Mouse (Mus musculus) embryonic facial prominence, embryonic 11.5 days (tissue): Measurements from ENCODE around the gene Tcf7l2. TPM values are rescaled to one million over a fixed set of nuclear protein-coding genes. Genes with fewer than 3 reads are reported as not detected.

ENCODE experiments used
- ATAC-seq: fragments of 200-750 bp; cut with Nextera tagmentation; replicated peaks from 2 replicates; pipeline ENCODE4 v1.8.0; 2017; ENCODE audit warnings: low read depth; ENCODE audit not compliant: insufficient number of reproducible peaks, low FRiP score, low TSS enrichment
- DNase-seq: peaks from one replicate; pipeline ENCODE4 v3.0.0-alpha.2; 2015; ENCODE audit warnings: low spot score
- H3K27ac ChIP-seq: fragments of 300-500 bp; sonication (generic); replicated peaks from 2 replicates; pipeline ENCODE4 v1.5.1; 2014; ENCODE audit warnings: mild to moderate bottlenecking, low read depth, low read length, control low read depth
- H3K27me3 ChIP-seq: fragments of 300-500 bp; sonication (generic); 2 replicates; pipeline ENCODE4 v1.6.1; 2014; ENCODE audit warnings: mild to moderate bottlenecking, low read length, moderate library complexity, mixed read lengths; ENCODE audit not compliant: control insufficient read depth, insufficient read depth
- H3K36me3 ChIP-seq: fragments of 300-500 bp; sonication (generic); replicated peaks from 2 replicates; pipeline ENCODE4 v1.6.1; 2014; ENCODE audit warnings: low read depth, mild to moderate bottlenecking, low read length, moderate library complexity, mixed read lengths; ENCODE audit not compliant: control insufficient read depth, insufficient read depth
- H3K4me1 ChIP-seq: fragments of 300-500 bp; sonication (generic); 2 replicates; pipeline ENCODE4 v1.6.1; 2014; ENCODE audit warnings: low read length, mixed read lengths; ENCODE audit not compliant: control insufficient read depth, insufficient read depth
- H3K4me2 ChIP-seq: fragments of 300-500 bp; sonication (generic); 2 replicates; pipeline ENCODE4 v1.6.1; 2014; ENCODE audit warnings: low read depth, mild to moderate bottlenecking, control low read depth, low read length, moderate library complexity
- H3K4me3 ChIP-seq: fragments of 300-500 bp; sonication (generic); 2 replicates; pipeline ENCODE4 v1.5.1; 2014; ENCODE audit warnings: low read depth, low read length, control low read depth
- H3K9ac ChIP-seq: fragments of 300-500 bp; sonication (generic); replicated peaks from 2 replicates; pipeline ENCODE4 v1.6.1; 2014; ENCODE audit warnings: mild to moderate bottlenecking, control low read depth, low read length
- H3K9me3 ChIP-seq: fragments of 300-500 bp; sonication (generic); replicated peaks from 2 replicates; pipeline ENCODE4 v1.6.1; 2016; ENCODE audit warnings: mild to moderate bottlenecking, low read length, inconsistent platforms, mixed read lengths; ENCODE audit not compliant: control insufficient read depth
- WGBS: fragments of 180-500 bp; shearing (Covaris S2); extraction: QIAGEN DNeasy Blood & Tissue Kit; methylation state at CpG from one replicate; pipeline ENCODE4 v1.1.7; 2014; 5-methylcytosine and 5-hydroxymethylcytosine counted together
- polyA plus RNA-seq: library from polyadenylated mRNA; unstranded; fragments of >200 nt; fragmentation: Nextera tagmentation; extraction: Ambion mirVana; gene quantifications from 2 replicates; pipeline ENCODE4 v1.2.1, GENCODE M21; 2014

Tcf7l2 gene
- polyA plus RNA-seq, 1 experiment from 2014 or later: 107 TPM

DNA sequence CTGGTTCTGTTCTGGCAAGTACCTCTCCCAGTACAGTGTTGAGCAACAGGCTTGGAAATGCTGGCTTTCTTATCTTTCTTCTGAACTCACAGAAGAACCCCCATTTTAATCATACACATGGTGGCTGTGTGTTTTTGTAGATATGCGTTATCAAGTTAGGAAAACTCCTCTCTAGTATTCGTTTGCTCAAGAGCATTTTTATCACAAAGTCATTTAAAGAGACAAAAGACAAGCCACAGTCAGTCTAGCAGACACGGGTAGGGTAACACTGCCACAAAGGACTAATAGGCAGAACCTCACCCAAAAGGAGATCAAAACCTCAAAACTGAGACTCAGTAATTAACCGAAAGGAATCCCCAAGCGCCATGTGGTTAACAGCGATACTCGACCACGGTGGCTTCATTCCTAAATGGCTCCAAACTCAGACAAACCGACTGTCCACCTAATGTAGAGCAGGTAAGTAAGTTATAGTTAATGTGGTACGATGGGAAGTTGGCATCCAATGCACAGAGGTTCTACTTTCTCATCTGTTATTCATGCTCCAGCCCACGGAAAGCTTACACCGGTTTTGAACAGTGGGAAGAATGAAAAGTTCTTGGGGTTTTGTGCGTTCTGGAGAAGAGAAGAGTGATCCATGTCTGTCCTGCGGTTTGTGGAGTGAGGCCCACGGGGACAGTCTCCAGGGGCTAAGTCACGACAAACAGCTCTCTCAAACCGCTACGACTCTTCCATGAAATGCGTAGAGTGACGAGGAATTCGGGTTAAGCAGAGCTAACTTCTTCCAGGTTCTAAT is 196.8 kb downstream of the Tcf7l2 start:
- 92% methylated on average over 21 of the region's 21 CpGs for WGBS
- peaks cover 3% of the 10 kb centered on the region for H3K4me1 ChIP-seq
- DNase-seq: no peak
- no peak overlapping the region for H3K27ac ChIP-seq
- no peaks in the 10 kb centered on the region for H3K9me3 ChIP-seq
- no peak overlapping the region for H3K4me2 ChIP-seq
- H3K36me3 ChIP-seq: no peaks in the 10 kb centered on the region
- no peak overlapping the region for H3K9ac ChIP-seq
- ATAC-seq: no peak
- H3K27me3 ChIP-seq: no peaks in the 10 kb centered on the region
- H3K4me3 ChIP-seq: no peak overlapping the region

DNA sequence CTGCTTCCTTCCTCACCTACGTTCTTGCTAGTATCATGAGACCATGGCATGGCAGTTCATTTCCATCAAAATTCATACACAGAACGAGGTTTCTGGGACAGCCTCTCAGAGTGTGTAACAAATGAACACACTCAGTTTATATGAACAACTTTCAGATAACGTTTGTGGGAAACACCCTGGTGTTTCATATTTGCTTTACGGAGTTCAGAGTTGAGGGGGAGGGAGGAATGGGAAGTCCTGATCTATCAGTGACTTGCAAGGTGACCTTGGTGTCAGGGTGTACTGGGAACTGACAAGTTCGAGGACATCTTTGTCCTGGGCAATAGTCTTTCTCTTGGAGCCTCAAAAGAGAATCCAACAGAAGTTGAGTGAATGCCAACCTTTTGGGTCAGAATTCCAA is 197.5 kb downstream of the Tcf7l2 start:
- Histone ChIP-seq H3K4me1 (peaks cover 3% of the 10 kb centered on the region), H3K4me2 (no peak overlapping the region), H3K27ac (no peak overlapping the region), H3K4me3 (no peak overlapping the region), H3K36me3 (no peaks in the 10 kb centered on the region), H3K9me3 (no peaks in the 10 kb centered on the region), H3K27me3 (no peaks in the 10 kb centered on the region), H3K9ac (no peak overlapping the region)
- DNase-seq (no peak), ATAC-seq (no peak)
- WGBS: 90% methylated on average over 5 of the region's 5 CpGs

DNA sequence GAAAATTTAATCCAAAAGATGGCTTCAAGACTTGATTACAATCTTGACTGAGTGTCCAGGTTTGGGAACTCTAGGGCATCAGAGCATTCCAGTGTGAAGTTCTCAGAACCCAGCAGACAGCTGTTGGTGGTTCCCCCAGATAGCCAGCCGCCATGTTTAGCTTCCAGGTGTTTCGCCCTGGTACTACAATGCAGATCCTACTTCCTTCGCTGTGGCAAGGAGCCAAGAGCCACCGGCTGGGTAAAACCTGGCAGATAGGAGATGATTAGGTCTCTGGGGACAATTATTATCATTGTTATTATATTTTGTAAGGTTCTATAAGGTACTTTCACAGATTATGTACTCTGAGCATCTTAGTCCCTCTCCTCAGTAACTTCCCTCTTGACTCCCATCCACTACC is 198.1 kb downstream of the Tcf7l2 start:
- Histone ChIP-seq H3K4me2 (no peak overlapping the region), H3K27ac (no peak overlapping the region), H3K36me3 (no peaks in the 10 kb centered on the region), H3K4me3 (no peak overlapping the region), H3K27me3 (no peaks in the 10 kb centered on the region), H3K9ac (no peak overlapping the region), H3K4me1 (peaks cover 3% of the 10 kb centered on the region), H3K9me3 (no peaks in the 10 kb centered on the region)
- ATAC-seq (no peak), DNase-seq (no peak)
- 91% methylated on average over 4 of the region's 4 CpGs for WGBS

DNA sequence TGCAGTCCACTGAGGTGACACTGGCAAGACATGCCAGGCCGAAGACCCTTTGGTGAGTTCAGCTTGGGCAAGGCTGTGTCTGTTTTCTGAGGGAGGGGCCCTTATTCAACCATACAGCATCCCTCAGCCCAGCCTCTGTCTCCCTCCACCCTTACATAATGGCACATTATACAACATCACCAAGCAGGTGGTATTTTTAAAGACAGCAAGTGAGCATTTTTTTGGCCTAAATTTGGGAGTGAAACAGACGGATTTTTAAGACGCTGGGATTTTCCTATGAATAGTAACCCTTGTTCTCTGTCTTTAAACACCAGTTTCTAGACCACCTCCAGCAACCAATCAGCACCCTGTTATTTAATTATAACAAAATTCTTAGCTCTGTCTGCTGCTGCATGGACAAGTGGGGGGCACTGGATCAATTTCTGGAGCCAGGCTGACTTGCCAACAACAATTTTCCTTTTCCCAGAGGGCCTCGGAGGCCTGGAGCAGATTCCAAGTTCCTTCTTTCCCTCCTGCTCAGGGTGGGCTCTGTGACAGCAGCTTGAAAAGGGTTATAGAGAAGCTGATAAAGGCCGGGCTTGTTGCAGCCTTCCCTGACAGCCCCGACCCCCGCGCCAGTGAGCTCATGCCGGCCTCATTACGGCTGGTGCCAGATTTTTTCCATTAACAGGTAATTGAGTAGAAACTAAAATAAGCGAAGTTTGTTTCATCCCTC is 199.1 kb downstream of the Tcf7l2 start:
- H3K27ac ChIP-seq: peak overlapping the region; percentile 23; the same call in 1 of the 2 replicates
- peak; percentile 67; the same call in 1 of the 2 replicates for ATAC-seq
- DNase-seq: peak; percentile 68
- WGBS: 21% methylated on average over 11 of the region's 11 CpGs
- no peak overlapping the region for H3K9ac ChIP-seq
- no peaks in the 10 kb centered on the region for H3K9me3 ChIP-seq
- H3K4me2 ChIP-seq: no peak overlapping the region
- H3K27me3 ChIP-seq: no peaks in the 10 kb centered on the region
- no peaks in the 10 kb centered on the region for H3K36me3 ChIP-seq
- H3K4me1 ChIP-seq: peaks cover 3% of the 10 kb centered on the region
- no peak overlapping the region for H3K4me3 ChIP-seq

DNA sequence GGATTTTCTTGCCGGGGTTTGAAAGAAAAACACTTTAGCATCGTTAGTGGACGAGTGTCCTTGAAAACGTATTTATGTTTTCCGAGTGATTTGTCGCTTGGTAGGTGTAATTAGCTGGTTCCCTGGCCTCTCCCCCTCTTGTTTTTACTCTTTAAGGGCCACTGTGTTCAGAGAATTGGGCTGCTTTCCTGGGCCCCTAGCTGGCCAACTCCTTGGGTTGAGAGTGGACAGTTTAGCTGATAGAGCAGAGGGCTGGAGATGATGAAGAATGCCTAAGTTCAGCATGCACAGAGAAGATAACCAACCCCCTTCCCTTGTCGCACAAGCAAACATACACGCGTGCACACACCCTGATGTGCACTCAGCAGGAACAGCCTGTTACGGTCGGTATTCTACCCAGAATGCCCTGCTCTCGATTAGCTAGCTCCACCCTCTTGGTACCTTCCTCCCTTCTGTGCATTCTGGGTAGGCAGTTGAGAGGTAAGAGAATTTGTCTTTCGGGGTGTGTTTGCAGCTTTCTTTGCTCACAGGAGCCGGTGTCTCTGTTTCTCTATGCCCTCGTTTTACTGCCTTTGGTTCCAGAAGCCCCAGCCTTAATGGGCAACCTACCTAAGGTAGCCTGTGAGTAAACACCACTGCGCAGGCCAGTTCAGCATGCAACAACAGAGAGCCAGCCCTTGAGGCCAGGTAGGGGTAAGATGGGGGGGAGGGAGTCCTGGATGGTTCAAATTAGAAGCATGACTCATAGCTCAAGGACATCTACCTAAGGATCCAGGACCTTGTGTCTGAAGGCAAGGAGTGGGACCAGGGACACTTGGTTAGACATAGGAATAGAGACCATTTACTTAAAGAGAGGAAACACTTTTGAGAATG is 199.9 kb downstream of the Tcf7l2 start:
- H3K27me3 ChIP-seq: no peaks in the 10 kb centered on the region
- H3K36me3 ChIP-seq: no peaks in the 10 kb centered on the region
- WGBS: 53% methylated on average over 16 of the region's 16 CpGs
- H3K27ac ChIP-seq: peak overlapping the region; percentile 22; the same call in 1 of the 2 replicates
- ATAC-seq (peak; percentile 48; the same call in 1 of the 2 replicates), DNase-seq (peak; percentile 33)
- no peak overlapping the region for H3K4me3 ChIP-seq
- H3K9ac ChIP-seq: no peak overlapping the region
- no peaks in the 10 kb centered on the region for H3K9me3 ChIP-seq
- no peak overlapping the region for H3K4me2 ChIP-seq
- H3K4me1 ChIP-seq: peaks cover 3% of the 10 kb centered on the region

DNA sequence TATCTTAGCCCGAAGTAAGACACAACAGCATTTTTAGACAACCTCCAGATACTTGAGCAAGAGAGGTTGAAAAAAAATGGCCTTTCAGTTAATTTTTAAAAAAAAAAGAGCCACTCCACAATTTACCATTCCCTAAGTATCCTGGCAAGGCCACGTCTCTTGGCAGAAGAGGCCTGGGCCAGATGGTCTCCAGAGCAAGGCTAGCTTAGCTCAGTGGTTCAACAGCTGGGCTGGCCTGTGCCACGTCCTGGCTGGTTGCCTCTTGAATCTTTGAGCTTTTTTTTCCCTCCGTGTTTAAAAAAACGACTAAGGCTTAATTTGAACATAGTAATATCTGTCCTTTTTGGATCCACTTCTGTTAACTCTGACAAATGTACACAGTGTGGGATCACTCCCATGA is 209.8 kb downstream of the Tcf7l2 start:
- Histone ChIP-seq H3K9me3 (no peaks in the 10 kb centered on the region), H3K4me2 (no peak overlapping the region), H3K36me3 (no peaks in the 10 kb centered on the region), H3K4me1 (no peaks in the 10 kb centered on the region), H3K9ac (no peak overlapping the region), H3K4me3 (no peak overlapping the region), H3K27ac (no peak overlapping the region), H3K27me3 (no peaks in the 10 kb centered on the region)
- DNase-seq (no peak), ATAC-seq (no peak)
- 83% methylated on average over 5 of the region's 5 CpGs for WGBS

DNA sequence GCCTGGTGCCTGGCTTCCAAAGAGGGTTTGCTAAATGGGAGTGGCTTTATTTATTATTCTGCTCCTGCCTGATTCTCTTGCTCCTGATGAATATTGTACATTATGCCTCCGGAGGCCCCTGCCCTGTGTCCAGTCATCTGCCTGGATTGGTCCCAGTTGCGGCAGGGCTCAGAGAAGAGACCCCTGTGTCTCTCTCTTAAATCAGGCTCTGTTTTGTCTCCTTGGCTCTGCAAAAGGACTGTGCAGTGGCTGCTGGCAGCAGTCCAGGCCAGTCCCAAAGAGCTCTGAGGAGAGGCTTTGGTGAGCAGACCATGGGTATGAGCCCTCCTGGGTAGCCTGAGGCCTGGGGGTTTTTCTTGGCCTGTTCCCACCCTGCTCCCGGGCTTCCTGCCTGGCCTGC is 211.6 kb downstream of the Tcf7l2 start:
- DNase-seq: no peak
- Histone ChIP-seq H3K27me3 (no peaks in the 10 kb centered on the region), H3K9ac (no peak overlapping the region; the same call in 1 of the 2 replicates), H3K4me1 (no peaks in the 10 kb centered on the region), H3K27ac (no peak overlapping the region), H3K4me3 (no peak overlapping the region), H3K9me3 (no peaks in the 10 kb centered on the region), H3K36me3 (no peaks in the 10 kb centered on the region), H3K4me2 (no peak overlapping the region)
- 68% methylated on average over 3 of the region's 3 CpGs for WGBS
- no peak for ATAC-seq
